Mouse (Mus musculus) cerebellum, adult 2 months (tissue): ENCODE results near the gene Hmgcl.

Experiments
- CTCF ChIP-seq: fragments of 200-500 bp; IDR thresholded peaks from 2 replicates; pipeline ENCODE4 v1.5.1; 2011; ENCODE audit warnings: low read depth, mild to moderate bottlenecking, control low read depth, low read length, moderate library complexity, borderline replicate concordance; ENCODE audit not compliant: insufficient read depth
- POLR2A ChIP-seq: fragments of 200-500 bp; IDR thresholded peaks from 2 replicates; pipeline ENCODE4 v1.6.1; 2011; ENCODE audit warnings: low read length, control low read depth, borderline replicate concordance; ENCODE audit not compliant: insufficient read depth

- TF ChIP-seq CTCF (no peak), POLR2A (no peak)
Measured at GRCm38 (mm10) chr4:136010586-136010985, 64.3 kb downstream of the Hmgcl start.
